Mouse (Mus musculus) embryo, embryonic 10.5 days (tissue): Measurements from ENCODE around the gene Btbd9.
"Not testable (repeated sequence)": the region's sequence is repeated elsewhere in the genome, so short reads cannot be mapped to it uniquely, and the experiment has no call there.

ENCODE experiments used
- DNase-seq: peaks from one replicate; pipeline ENCODE4 v3.0.0-alpha.2; 2015; ENCODE audit warnings: low spot score

Gene Btbd9

GRCm38 (mm10) chr17:30512531-30512930 lies 63.8 kb downstream of the Btbd9 start:
- DNase-seq: no peak

DNA sequence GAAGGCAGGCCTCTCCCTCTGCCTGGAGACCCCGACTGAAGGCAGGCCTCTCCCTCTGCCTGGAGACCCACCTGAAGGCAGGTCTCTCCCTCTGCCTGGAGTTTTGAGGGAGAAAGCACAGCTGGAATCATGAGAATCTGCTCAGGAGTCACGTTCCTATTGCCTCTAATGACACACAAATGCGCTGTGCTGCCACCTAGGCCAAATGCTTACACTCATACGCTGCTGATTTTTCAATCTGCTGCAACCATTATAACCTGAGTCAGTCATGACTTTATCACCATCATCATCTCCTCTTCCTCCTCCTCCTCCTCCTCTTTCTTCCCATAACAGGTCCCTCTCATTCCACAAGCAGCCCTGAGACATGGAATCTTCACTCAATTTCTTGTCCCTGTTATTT lies 64.3 kb downstream of the Btbd9 start:
- no peak for DNase-seq

DNA sequence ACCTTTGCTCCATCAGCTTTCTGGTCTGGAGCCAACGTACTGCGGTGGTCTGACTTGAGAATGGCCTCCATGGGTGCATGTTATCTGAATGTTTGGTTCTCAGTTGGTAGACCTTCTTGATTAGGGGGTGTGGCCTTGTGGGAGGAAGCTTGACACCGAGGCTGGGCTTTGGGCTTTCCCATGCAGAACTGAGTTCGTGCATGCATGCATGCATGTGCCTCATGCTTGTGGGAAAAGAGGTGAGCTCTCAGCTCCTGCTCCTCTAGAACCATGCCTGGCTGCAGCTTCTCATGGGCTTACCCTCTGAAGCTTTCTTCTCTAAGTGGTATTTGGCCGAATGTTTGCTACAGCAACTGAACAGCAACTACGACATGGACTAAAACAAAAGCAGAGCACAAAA lies 64.9 kb downstream of the Btbd9 start:
- DNase-seq: no peak

- DNase-seq: peak; percentile 26
These were observed 66.1 kb downstream of the Btbd9 start for GRCm38 (mm10) chr17:30510171-30510570.

DNA sequence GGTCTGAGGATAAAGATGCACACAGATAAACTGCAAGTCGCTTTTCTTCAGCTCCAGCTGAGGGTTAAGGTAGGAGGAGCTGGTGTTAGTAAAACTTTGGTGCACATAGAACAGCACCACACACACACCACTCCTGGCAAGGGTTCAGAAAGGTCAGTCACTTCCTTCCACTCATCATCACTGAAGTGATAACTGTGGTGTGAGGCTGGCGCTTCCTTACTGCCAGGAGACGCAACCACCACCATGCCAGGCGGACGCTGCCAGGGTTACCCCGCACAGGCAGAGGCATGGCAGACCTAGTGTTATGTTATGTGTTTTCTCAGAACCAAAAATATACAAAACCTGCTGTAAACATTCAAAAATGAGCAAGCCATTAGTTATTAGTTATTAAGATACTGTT lies 66.6 kb downstream of the Btbd9 start:
- DNase-seq: no peak

GRCm38 (mm10) chr17:30507636-30508576 lies 68.4 kb downstream of the Btbd9 start:
- no peak for DNase-seq

- DNase-seq: peak; percentile 22
These were observed 69.4 kb downstream of the Btbd9 start for GRCm38 (mm10) chr17:30506916-30507315.

- DNase-seq: not testable (repeated sequence)
These were observed 76.7 kb downstream of the Btbd9 start for GRCm38 (mm10) chr17:30499541-30499940.

GRCm38 (mm10) chr17:30498779-30499178 lies 77.5 kb downstream of the Btbd9 start:
- no peak for DNase-seq

- DNase-seq: no peak
These were observed 77.9 kb downstream of the Btbd9 start for GRCm38 (mm10) chr17:30498376-30498719.

GRCm38 (mm10) chr17:30497525-30498375 lies 78.5 kb downstream of the Btbd9 start:
- peak; percentile 36 for DNase-seq

- DNase-seq: no peak
These were observed 80.7 kb downstream of the Btbd9 start for GRCm38 (mm10) chr17:30495567-30495966.

DNA sequence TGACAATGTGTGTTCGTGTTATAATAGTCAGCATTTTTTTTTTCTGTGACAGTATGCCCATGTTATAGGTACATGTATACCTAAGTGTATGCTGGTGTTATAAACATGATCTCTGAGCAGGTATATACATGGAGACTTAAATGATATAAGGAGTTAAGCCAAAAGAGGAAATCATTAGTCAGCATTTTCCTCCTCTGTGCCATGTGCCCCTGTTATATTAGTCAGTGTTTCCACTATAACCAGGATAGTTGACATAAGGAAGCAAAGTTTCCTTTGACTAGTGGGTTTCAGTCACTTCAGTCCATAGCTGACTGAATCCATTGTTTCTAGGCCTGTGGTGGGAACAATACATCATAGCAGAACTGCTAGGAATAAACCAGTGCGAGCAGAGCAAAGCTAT lies 81.1 kb downstream of the Btbd9 start:
- DNase-seq: no peak

DNA sequence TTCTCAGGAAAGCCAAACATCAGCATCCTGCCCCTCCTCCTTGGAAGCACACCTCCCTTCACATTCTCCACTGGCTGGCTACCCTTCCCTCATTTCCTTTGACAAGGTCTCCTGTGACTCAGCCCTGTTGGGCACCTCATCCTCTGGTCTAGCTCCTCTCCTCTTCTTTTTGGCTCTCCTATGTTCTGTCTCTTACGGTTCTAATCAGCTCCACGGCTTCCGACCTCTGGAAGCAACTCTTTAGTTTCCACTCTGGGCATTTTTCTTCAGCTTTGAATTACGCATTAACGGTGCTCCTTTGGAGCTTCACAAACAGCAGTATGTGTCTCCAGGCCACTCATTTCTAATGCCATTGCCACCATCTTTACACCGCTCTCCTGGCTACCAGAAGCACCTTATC lies 82.8 kb downstream of the Btbd9 start:
- no peak for DNase-seq

DNA sequence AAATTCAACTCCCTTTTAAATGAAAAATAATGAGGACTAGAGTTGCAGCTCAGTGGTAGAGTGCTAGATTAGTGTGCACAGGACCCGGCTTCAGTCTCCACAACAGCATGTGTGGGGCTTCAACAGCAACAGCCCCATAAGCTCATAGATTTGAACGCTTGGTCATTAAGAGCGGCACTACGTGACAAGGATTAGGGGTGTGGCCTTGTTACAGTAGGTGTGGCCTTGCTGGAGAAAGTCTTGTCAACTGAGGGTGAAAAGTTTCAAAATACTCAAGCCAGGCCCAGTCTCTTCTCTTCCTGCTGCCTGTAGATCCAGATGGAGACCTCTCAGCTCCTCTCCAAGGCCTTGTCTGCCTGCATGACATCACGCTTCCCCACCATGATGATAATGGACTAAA lies 84.1 kb downstream of the Btbd9 start:
- no peak for DNase-seq

DNA sequence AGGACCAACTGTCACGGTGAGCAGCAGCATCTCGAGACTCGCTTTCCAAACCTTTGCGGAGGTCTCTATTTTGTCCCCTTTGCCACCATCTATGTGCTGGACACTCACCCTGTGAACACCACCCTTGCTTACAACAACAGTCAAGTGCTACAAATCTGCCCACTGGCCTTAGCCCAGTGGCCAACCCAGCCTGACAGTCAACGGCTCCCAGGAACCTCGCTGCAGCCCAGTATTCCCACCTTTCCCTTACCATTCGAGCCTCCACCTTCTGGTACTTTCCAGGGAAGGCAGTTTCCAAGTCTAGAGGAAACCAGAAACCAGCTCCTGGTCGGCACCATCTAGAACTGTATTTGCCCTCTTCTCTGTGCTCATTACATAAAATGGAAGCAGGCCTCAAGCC lies 84.7 kb downstream of the Btbd9 start:
- no peak for DNase-seq

- no peak for DNase-seq
These were observed 85.7 kb downstream of the Btbd9 start for GRCm38 (mm10) chr17:30490601-30491000.

DNA sequence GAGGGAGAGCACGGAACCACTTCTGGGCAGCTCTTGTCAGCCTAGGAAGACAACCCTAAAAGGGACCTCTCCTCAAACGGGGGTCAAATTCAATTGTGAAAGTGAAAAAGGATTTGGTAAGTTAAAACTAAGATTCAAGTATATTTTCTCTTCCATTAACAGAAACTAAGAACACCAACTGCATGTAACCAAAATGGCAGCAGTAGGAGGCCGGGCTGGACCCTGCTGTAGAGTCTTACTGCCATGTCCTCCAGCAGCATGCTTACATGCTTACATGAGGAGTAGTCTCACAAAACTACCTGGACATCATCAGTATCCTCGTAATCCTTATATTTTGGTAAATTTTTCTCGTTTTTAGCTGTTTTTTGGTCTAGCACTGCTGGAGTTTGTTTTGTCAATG lies 86.2 kb downstream of the Btbd9 start:
- DNase-seq: no peak

DNA sequence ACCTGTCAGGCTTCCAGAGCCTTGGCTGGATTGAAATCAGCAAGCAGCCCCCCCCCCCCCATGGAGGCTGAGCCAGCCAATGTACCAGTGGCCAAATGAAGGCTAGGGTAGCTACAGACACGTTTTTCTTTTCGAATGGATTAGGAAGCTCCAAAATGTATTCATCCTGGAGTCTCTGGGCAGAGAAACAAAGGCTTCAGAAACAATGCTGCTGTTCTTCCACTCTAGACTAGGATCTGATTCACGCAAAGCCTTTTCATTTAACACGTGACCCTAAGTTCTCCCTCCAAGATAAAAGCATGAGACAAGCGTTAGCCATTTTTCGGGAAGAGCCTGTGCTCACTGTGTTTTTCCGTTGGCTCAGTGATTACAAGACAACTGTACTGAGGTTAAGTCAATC lies 86.7 kb downstream of the Btbd9 start:
- peak; percentile 32 for DNase-seq

DNA sequence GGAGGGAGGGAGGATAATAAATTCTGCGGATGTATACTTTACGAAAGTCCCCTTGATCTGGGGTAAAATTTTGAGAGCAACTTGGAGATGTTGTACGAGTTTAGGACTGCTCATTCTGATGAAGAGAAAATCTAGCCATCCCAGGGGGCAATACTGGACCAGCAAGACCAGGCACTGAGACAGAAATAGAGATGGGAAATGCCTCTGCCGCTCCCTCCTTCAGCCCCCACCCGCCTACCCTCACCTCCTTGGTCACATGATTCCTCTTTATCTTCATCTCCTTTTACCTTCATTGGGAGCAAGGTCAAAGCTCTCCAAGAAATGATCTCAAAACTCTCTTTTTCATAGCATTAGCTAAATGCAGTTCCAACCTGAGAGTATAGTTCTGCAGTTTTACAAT lies 88.6 kb downstream of the Btbd9 start:
- DNase-seq: no peak

DNA sequence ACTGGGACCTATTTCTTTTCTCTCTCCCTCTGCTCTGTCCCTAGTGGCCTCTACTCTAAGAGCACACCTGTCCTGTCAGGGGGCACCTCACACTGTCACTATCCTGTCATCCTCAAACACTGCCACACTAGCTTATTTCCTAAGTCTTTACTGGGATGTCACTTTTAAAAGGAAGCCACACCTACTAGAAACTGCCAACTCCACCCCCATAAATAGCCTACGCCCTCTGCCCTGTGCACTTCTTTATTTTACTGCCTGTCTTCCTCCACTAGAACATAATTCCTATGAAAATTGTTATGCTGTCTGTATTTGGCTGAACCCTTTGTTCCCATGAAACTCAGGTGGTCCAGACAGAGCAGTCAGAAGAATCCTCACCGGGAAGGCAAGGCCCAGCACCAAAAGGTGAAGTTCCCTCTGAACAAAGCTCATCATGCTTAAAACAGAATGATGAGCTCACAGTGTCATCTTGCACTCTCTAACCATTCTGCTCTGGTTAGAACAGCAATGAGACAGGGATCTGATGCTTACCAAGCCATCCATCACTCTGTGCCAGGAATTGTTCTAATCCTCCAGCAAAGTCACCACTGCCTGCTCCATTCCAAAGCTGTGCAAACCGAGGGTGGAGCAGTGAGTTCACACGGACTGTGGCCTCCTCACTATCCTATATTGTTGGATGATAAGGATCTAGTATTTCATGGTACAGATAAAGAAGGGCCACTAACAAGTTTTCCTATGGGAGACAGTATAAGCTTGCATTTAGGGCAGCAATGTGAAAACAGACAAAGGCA lies 91.0 kb downstream of the Btbd9 start:
- no peak for DNase-seq

DNA sequence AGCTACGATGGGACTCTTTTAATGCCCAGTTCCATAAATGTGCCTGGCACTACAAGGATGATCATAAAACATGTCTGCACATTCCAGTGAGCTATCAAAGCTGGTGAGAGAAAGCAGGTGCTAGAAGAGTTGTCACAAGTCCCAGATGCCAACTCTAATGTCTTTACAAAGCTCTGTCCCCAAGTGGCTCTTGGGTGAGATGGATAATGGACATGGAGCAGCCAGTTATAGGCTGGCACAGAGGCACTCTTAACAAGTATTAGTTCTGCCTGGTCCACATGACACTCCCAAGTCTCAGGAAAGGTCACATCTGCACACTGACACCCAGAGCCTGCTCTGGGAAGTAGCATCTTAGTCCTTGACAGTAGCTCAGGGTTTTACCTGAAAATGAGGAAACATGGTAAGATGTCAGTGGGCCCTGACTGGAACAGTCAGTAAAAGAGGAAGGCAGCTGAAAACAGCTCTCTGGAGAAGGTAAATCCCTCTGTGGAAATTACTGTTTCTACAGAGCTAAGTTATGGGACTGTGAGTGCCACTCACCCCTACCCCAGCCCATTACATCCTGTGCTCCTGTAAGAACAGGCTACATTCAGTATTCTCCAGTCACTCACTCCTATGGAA lies 91.7 kb downstream of the Btbd9 start:
- no peak for DNase-seq
